Mouse (Mus musculus) heart, embryonic 12.5 days (tissue): ENCODE measurements at regions not wholly inside any gene's neighbourhood (a gene's known extent, or its start where the extent isn't known, plus 50 kb on each side); places are given as distances from the start of the nearest gene placed in this dataset.
A peak's percentile ranks its signal among the peaks of the same experiment; 100 is the strongest.

Experiments
- ATAC-seq: fragments of 200-750 bp; cut with Nextera tagmentation; 2 replicates; pipeline ENCODE4 v1.8.0; 2017; ENCODE audit warnings: moderate TSS enrichment, moderate library complexity; ENCODE audit not compliant: insufficient number of reproducible peaks, low FRiP score
- H3K27ac ChIP-seq: fragments of 300-500 bp; sonication (generic); 2 replicates; pipeline ENCODE4 v1.5.1; 2016; ENCODE audit warnings: mild to moderate bottlenecking, moderate library complexity; ENCODE audit not compliant: poor library complexity, severe bottlenecking
- H3K27me3 ChIP-seq: fragments of 300-500 bp; sonication (generic); replicated peaks from 2 replicates; pipeline ENCODE4 v1.6.1; 2016; ENCODE audit warnings: mild to moderate bottlenecking, moderate library complexity
- H3K36me3 ChIP-seq: fragments of 300-500 bp; sonication (generic); 2 replicates; pipeline ENCODE4 v1.6.1; 2016; ENCODE audit warnings: mild to moderate bottlenecking, moderate library complexity
- H3K4me1 ChIP-seq: fragments of 300-500 bp; sonication (generic); replicated peaks from 2 replicates; pipeline ENCODE4 v1.6.1; 2016; ENCODE audit warnings: mild to moderate bottlenecking
- H3K4me2 ChIP-seq: fragments of 300-500 bp; sonication (generic); 2 replicates; pipeline ENCODE4 v1.6.1; 2016; ENCODE audit warnings: mild to moderate bottlenecking, moderate library complexity
- H3K4me3 ChIP-seq: fragments of 300-500 bp; sonication (generic); 2 replicates; pipeline ENCODE4 v1.5.1; 2016; ENCODE audit warnings: mild to moderate bottlenecking
- H3K9ac ChIP-seq: fragments of 300-500 bp; sonication (generic); 2 replicates; pipeline ENCODE4 v1.6.1; 2016; ENCODE audit warnings: mild to moderate bottlenecking, moderate library complexity
- H3K9me3 ChIP-seq: fragments of 300-500 bp; sonication (generic); replicated peaks from 2 replicates; pipeline ENCODE4 v1.6.1; 2016; ENCODE audit warnings: mild to moderate bottlenecking, moderate library complexity
- WGBS: fragments of 180-500 bp; shearing (Covaris S2); methylation state at CpG from one replicate; pipeline ENCODE4 v1.1.7; 2016; 5-methylcytosine and 5-hydroxymethylcytosine counted together

- Histone ChIP-seq H3K4me2 (no peak overlapping the region), H3K36me3 (no peaks in the 10 kb centered on the region), H3K27ac (no peak overlapping the region), H3K27me3 (no peaks in the 10 kb centered on the region), H3K9ac (no peak overlapping the region), H3K9me3 (no peaks in the 10 kb centered on the region), H3K4me3 (no peak overlapping the region), H3K4me1 (no peaks in the 10 kb centered on the region)
- ATAC-seq, result no peak
- WGBS, result 68% methylated on average over 5 of the region's 5 CpGs
These were observed 132.4 kb downstream of the Npr3 start for GRCm38 (mm10) chr15:11774717-11775116.

- 77% methylated on average over 1 of the region's 1 CpGs for WGBS
- Histone ChIP-seq H3K27me3 (no peaks in the 10 kb centered on the region), H3K4me3 (no peak overlapping the region), H3K4me2 (no peak overlapping the region), H3K9me3 (no peaks in the 10 kb centered on the region), H3K9ac (no peak overlapping the region), H3K27ac (no peak overlapping the region), H3K36me3 (no peaks in the 10 kb centered on the region), H3K4me1 (no peaks in the 10 kb centered on the region)
- no peak for ATAC-seq
These were observed 136.5 kb downstream of the Npr3 start for GRCm38 (mm10) chr15:11770596-11770995.

- H3K4me1 ChIP-seq, result 0 out of 2 replicates have a peak, but pooled peaks cover 3% of the 10 kb centered on the region
- no peak overlapping the region for H3K9ac ChIP-seq
- H3K9me3 ChIP-seq, result no peaks in the 10 kb centered on the region
- no peak overlapping the region for H3K4me3 ChIP-seq
- no peak overlapping the region for H3K4me2 ChIP-seq
- no peak for ATAC-seq
- H3K36me3 ChIP-seq, result no peaks in the 10 kb centered on the region
- no peak overlapping the region for H3K27ac ChIP-seq
- no peaks in the 10 kb centered on the region for H3K27me3 ChIP-seq
- WGBS, result 86% methylated on average over 1 of the region's 1 CpGs
These were observed 149.1 kb downstream of the Npr3 start for GRCm38 (mm10) chr15:11757963-11758362.

- Histone ChIP-seq H3K9me3 (no peaks in the 10 kb centered on the region), H3K4me2 (no peak overlapping the region), H3K27me3 (no peaks in the 10 kb centered on the region), H3K9ac (no peak overlapping the region), H3K36me3 (no peaks in the 10 kb centered on the region), H3K4me1 (no peaks in the 10 kb centered on the region), H3K27ac (no peak overlapping the region), H3K4me3 (no peak overlapping the region)
- 33% methylated on average over 7 of the region's 7 CpGs for WGBS
- ATAC-seq, result no peak
These were observed 150.3 kb downstream of the Npr3 start for GRCm38 (mm10) chr15:11756786-11757185.

- ATAC-seq, result peak; percentile 59; the same call in 1 of the 2 replicates
- Histone ChIP-seq H3K4me1 (no peaks in the 10 kb centered on the region), H3K27me3 (no peaks in the 10 kb centered on the region), H3K4me3 (no peak overlapping the region), H3K9ac (no peak overlapping the region), H3K36me3 (no peaks in the 10 kb centered on the region), H3K4me2 (no peak overlapping the region), H3K9me3 (no peaks in the 10 kb centered on the region), H3K27ac (no peak overlapping the region)
- 10% methylated on average over 3 of the region's 3 CpGs for WGBS
These were observed 153.9 kb downstream of the Npr3 start for GRCm38 (mm10) chr15:11753216-11753615.

- H3K4me3 ChIP-seq, result no peak overlapping the region
- 64% methylated on average over 5 of the region's 5 CpGs for WGBS
- H3K27me3 ChIP-seq, result no peaks in the 10 kb centered on the region
These were observed 156.2 kb downstream of the Npr3 start for GRCm38 (mm10) chr15:11750893-11751292.

GRCm38 (mm10) chr15:11749509-11749908 lies 157.6 kb downstream of the Npr3 start:
- Histone ChIP-seq H3K27ac (no peak overlapping the region), H3K36me3 (no peaks in the 10 kb centered on the region), H3K4me1 (peaks cover 14% of the 10 kb centered on the region), H3K4me2 (no peak overlapping the region), H3K9me3 (no peaks in the 10 kb centered on the region), H3K9ac (no peak overlapping the region), H3K4me3 (no peak overlapping the region), H3K27me3 (no peaks in the 10 kb centered on the region)
- no peak for ATAC-seq
- 85% methylated on average over 4 of the region's 4 CpGs for WGBS

More at GRCm38 (mm10) chr15:11750893-11751292, 156.2 kb downstream of the Npr3 start:
- H3K27ac ChIP-seq, result no peak overlapping the region
- no peak overlapping the region for H3K9ac ChIP-seq
- peaks cover 2% of the 10 kb centered on the region for H3K4me1 ChIP-seq
- no peaks in the 10 kb centered on the region for H3K36me3 ChIP-seq
- H3K4me2 ChIP-seq, result no peak overlapping the region
- no peak for ATAC-seq
- H3K9me3 ChIP-seq, result no peaks in the 10 kb centered on the region

- Histone ChIP-seq H3K27me3 (no peaks in the 10 kb centered on the region), H3K9ac (no peak overlapping the region), H3K27ac (no peak overlapping the region), H3K4me2 (no peak overlapping the region), H3K36me3 (no peaks in the 10 kb centered on the region), H3K4me1 (peaks cover 14% of the 10 kb centered on the region), H3K4me3 (no peak overlapping the region), H3K9me3 (no peaks in the 10 kb centered on the region)
- WGBS, result 73% methylated on average over 2 of the region's 2 CpGs
- ATAC-seq, result no peak
These were observed 158.8 kb downstream of the Npr3 start for GRCm38 (mm10) chr15:11748306-11748705.

- Histone ChIP-seq H3K27ac (peak overlapping the region; percentile 66; the same call in 1 of the 2 replicates), H3K4me2 (no peak overlapping the region), H3K36me3 (no peaks in the 10 kb centered on the region), H3K4me3 (no peak overlapping the region), H3K4me1 (peaks cover 25% of the 10 kb centered on the region), H3K9me3 (no peaks in the 10 kb centered on the region), H3K9ac (no peak overlapping the region), H3K27me3 (no peaks in the 10 kb centered on the region)
- WGBS, result 65% methylated on average over 1 of the region's 1 CpGs
- ATAC-seq, result no peak
These were observed 160.3 kb downstream of the Npr3 start for GRCm38 (mm10) chr15:11746754-11747153.

- 62% methylated on average over 9 of the region's 9 CpGs for WGBS
- no peak overlapping the region for H3K4me2 ChIP-seq
- H3K27me3 ChIP-seq, result no peaks in the 10 kb centered on the region
- no peaks in the 10 kb centered on the region for H3K36me3 ChIP-seq
- no peak overlapping the region for H3K4me3 ChIP-seq
- no peak overlapping the region for H3K9ac ChIP-seq
- ATAC-seq, result no peak
- peak overlapping the region; percentile 77 for H3K27ac ChIP-seq
- peaks cover 30% of the 10 kb centered on the region for H3K4me1 ChIP-seq
- H3K9me3 ChIP-seq, result no peaks in the 10 kb centered on the region
These were observed 161.3 kb downstream of the Npr3 start for GRCm38 (mm10) chr15:11745629-11746372.

- peak; percentile 76 for ATAC-seq
- H3K9me3 ChIP-seq, result no peaks in the 10 kb centered on the region
- H3K27me3 ChIP-seq, result no peaks in the 10 kb centered on the region
- H3K4me3 ChIP-seq, result no peak overlapping the region
- peak overlapping the region; percentile 77 for H3K27ac ChIP-seq
- no peak overlapping the region for H3K4me2 ChIP-seq
- 8% methylated on average over 5 of the region's 5 CpGs for WGBS
- H3K36me3 ChIP-seq, result no peaks in the 10 kb centered on the region
- peaks cover 30% of the 10 kb centered on the region for H3K4me1 ChIP-seq
- no peak overlapping the region for H3K9ac ChIP-seq
These were observed 162.2 kb downstream of the Npr3 start for GRCm38 (mm10) chr15:11744903-11745302.

- H3K4me1 ChIP-seq, result peaks cover 30% of the 10 kb centered on the region
- peak overlapping the region; percentile 77 for H3K27ac ChIP-seq
- no peak overlapping the region for H3K4me3 ChIP-seq
- no peaks in the 10 kb centered on the region for H3K9me3 ChIP-seq
- H3K27me3 ChIP-seq, result no peaks in the 10 kb centered on the region
- no peak overlapping the region for H3K9ac ChIP-seq
- WGBS, result 75% methylated on average over 2 of the region's 2 CpGs
- H3K4me2 ChIP-seq, result no peak overlapping the region
- no peak for ATAC-seq
- H3K36me3 ChIP-seq, result no peaks in the 10 kb centered on the region
These were observed 162.8 kb downstream of the Npr3 start for GRCm38 (mm10) chr15:11744296-11744695.
